Mouse (Mus musculus): ENCODE measurements at regions not wholly inside any gene's neighbourhood (a gene's known extent, or its start where the extent isn't known, plus 50 kb on each side); places are given as distances from the start of the nearest gene placed in this dataset.
"Not testable (repeated sequence)": the region's sequence is repeated elsewhere in the genome, so short reads cannot be mapped to it uniquely, and the experiment has no call there.

GRCm38 (mm10) chrX:114802061-114802460 is 102.8 kb upstream of the Ube2dnl1 start:
- H3K4me1 ChIP-seq (replicated peaks); H3K9me3 ChIP-seq; H3K27me3 ChIP-seq (ENCODE audit: insufficient read depth, poor library complexity, severe bottlenecking); DNase-seq (ENCODE audit: low spot score); H3K36me3 ChIP-seq; H3K27ac ChIP-seq; H3K4me3 ChIP-seq: not testable (repeated sequence)
- 52% methylated on average over 4 of the region's 4 CpGs for WGBS

DNA sequence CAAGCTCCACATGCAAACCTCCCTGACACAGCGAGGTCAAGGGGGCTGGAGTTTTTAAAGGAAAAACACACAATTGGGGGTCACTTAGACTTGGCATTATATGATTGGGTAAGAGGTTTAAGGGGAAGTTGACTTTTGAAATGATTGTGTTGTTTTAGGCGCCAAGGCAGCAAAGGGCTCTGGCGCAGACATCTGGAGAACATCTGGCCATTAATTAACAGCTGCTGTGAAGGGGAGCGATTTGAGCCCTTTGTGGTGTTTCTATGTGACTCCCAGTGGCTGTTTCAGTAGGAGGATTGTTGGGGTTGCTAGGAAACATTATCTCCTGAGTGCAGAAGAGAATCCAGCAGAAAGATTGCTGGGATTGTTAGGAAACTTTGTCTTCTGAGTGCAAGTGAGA is 88.5 kb upstream of the Ube2dnl1 start:
- 44% methylated on average over 4 of the region's 4 CpGs for WGBS
- peak; percentile 36 for DNase-seq (ENCODE audit: low spot score)
- Histone ChIP-seq H3K36me3 (no peaks in the 10 kb centered on the region), H3K4me3 (no peak overlapping the region), H3K9me3 (no peaks in the 10 kb centered on the region), H3K4me1 (replicated peaks) (no peaks in the 10 kb centered on the region), H3K27me3 (ENCODE audit: insufficient read depth, poor library complexity, severe bottlenecking) (no peaks in the 10 kb centered on the region), H3K27ac (no peak overlapping the region)

DNA sequence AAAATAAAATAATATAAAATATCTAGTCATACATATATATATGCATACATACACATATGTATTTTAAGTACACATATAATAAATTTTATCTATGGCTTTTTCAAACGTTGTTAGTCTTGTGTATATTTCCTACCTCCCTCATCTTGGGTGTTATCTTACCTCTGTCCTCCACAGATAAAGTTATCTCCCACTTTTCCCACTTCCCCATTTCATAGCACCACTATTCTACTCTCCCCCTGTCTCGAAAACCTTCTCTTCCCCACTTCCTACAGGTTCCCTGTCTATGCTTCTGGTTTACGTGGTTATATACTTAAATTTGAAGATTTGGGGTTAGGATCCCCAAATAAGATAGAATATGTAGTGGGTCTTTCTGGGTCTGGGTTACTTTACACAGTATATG is 67.9 kb upstream of the Ube2dnl1 start:
- no peak overlapping the region for H3K27ac ChIP-seq
- H3K27me3 ChIP-seq (ENCODE audit: insufficient read depth, poor library complexity, severe bottlenecking) = no peaks in the 10 kb centered on the region
- no peaks in the 10 kb centered on the region for H3K4me1 ChIP-seq (replicated peaks)
- no peaks in the 10 kb centered on the region for H3K36me3 ChIP-seq
- H3K9me3 ChIP-seq = no peaks in the 10 kb centered on the region
- 73% methylated on average over 3 of the region's 3 CpGs for WGBS
- no peak overlapping the region for H3K4me3 ChIP-seq
- no peak for DNase-seq (ENCODE audit: low spot score)

GRCm38 (mm10) chrX:114843510-114843909 is 61.3 kb upstream of the Ube2dnl1 start:
- Histone ChIP-seq H3K4me3 (no peak overlapping the region), H3K27me3 (ENCODE audit: insufficient read depth, poor library complexity, severe bottlenecking) (no peaks in the 10 kb centered on the region), H3K27ac (no peak overlapping the region), H3K4me1 (replicated peaks) (no peaks in the 10 kb centered on the region), H3K36me3 (no peaks in the 10 kb centered on the region), H3K9me3 (no peaks in the 10 kb centered on the region)
- WGBS = 86% methylated on average over 1 of the region's 1 CpGs
- DNase-seq (ENCODE audit: low spot score) = no peak

All from hindbrain, embryonic 10.5 days (tissue).